Mouse (Mus musculus): ENCODE measurements around the gene Fkrp. TPM values are rescaled to one million over a fixed set of nuclear protein-coding genes. Genes with fewer than 3 reads are reported as not detected.

The Fkrp gene
- polyA plus RNA-seq, 1 experiment = 7.2 TPM

GRCm38 (mm10) chr7:16782555-16783125 is 33.9 kb downstream of the Fkrp start:
- Histone ChIP-seq H3K4me1 (ENCODE audit: control insufficient read depth, insufficient read depth, low read length) (peaks cover 6% of the 10 kb centered on the region; the same call in 1 of the 2 replicates), H3K27ac (ENCODE audit: control insufficient read depth, insufficient read depth, low read depth, low read length, poor library complexity) (peak overlapping the region; percentile 84), H3K4me3 (replicated peaks; ENCODE audit: control insufficient read depth, low read depth, low read length) (peak overlapping the region; percentile 93)
- 1% methylated on average over 11 of the region's 11 CpGs for WGBS
- TF ChIP-seq POLR2A (IDR thresholded peaks at IDR 0.05; ENCODE audit: borderline replicate concordance, control insufficient read depth, low read depth, low read length) (no peak), CTCF (IDR thresholded peaks at IDR 0.05; ENCODE audit: control insufficient read depth, insufficient read depth, low read length) (peak; percentile 6; the same call in 1 of the 2 replicates)

DNA sequence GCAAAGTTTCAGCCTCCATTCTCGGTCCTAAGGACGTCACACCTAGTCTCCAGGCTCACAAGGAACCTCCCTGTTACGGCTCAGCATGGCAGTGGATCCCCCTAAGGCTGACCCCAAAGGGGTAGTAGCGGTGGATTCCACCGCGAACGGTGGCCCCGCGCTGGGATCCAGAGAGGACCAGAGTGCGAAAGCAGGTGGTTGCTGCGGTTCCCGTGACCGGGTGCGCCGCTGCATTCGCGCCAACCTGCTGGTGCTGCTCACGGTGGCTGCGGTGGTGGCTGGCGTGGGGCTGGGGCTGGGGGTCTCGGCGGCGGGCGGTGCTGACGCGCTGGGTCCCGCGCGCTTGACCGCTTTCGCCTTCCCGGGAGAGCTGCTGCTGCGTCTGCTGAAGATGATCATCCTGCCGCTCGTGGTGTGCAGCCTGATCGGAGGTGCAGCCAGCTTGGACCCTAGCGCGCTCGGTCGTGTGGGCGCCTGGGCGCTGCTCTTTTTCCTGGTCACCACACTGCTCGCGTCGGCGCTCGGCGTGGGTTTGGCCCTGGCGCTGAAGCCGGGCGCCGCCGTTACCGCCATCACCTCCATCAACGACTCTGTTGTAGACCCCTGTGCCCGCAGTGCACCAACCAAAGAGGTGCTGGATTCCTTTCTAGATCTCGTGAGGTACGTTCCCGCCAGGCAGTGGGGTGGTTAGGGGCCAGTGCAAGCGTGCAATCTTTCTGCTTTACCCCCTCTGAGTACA is 34.5 kb downstream of the Fkrp start:
- H3K4me3 ChIP-seq (replicated peaks; ENCODE audit: control insufficient read depth, low read depth, low read length) = peak overlapping the region; percentile 93
- peak overlapping the region; percentile 84 for H3K27ac ChIP-seq (ENCODE audit: control insufficient read depth, insufficient read depth, low read depth, low read length, poor library complexity)
- WGBS = under 1% methylated on average over 60 of the region's 60 CpGs
- peaks cover 6% of the 10 kb centered on the region; the same call in 1 of the 2 replicates for H3K4me1 ChIP-seq (ENCODE audit: control insufficient read depth, insufficient read depth, low read length)
- TF ChIP-seq CTCF (IDR thresholded peaks at IDR 0.05; ENCODE audit: control insufficient read depth, insufficient read depth, low read length) (no peak; the same call in 1 of the 2 replicates), POLR2A (IDR thresholded peaks at IDR 0.05; ENCODE audit: borderline replicate concordance, control insufficient read depth, low read depth, low read length) (peak; percentile 32; the same call in 1 of the 2 replicates)

GRCm38 (mm10) chr7:16781555-16781815 is 35.0 kb downstream of the Fkrp start:
- TF ChIP-seq POLR2A (IDR thresholded peaks at IDR 0.05; ENCODE audit: borderline replicate concordance, control insufficient read depth, low read depth, low read length) (no peak), CTCF (IDR thresholded peaks at IDR 0.05; ENCODE audit: control insufficient read depth, insufficient read depth, low read length) (no peak)
- WGBS = under 1% methylated on average over 10 of the region's 10 CpGs
- Histone ChIP-seq H3K4me1 (ENCODE audit: control insufficient read depth, insufficient read depth, low read length) (peaks cover 6% of the 10 kb centered on the region; the same call in 1 of the 2 replicates), H3K4me3 (replicated peaks; ENCODE audit: control insufficient read depth, low read depth, low read length) (peak overlapping the region; percentile 93), H3K27ac (ENCODE audit: control insufficient read depth, insufficient read depth, low read depth, low read length, poor library complexity) (peak overlapping the region; percentile 84)

DNA sequence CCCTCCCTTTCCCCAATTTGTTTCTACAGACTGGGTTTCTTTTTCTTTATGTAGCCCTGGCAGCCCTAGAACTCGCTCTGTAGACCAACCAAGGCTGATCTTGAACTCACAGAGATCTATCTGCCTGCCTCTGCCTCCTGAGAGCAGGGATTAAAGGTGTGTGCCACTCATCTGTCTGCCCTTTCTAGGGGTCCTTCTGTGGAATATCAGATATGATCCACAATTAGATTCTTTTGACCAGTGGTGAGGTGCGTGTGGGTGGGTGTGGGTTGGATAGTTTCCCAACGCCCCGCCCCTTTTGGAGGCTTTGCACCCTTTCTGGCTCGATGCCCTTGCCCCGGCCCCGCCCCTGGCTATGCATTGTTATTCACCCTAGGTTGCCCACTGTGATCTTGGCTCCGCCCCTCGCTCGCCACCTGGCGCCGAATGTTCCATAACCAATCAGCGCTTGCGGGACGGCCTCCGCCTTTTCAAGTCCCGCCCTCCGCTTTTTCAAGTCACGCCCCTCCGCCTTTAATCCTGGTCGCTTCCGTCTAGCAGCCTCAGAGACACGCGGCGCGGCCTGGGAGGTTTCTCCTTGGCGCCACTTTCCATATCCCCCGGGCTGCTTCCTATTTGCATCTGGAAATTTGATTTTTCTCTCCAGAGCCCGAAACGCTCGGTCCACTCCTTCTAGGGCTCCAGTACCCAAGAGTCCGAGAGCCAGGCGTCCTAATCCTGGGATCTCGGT is 35.5 kb downstream of the Fkrp start, which contains the start of gene Slc1a5:
Slc1a5 (plus strand) TSS at position 516 of the 730 bp plus-strand sequence.
- Histone ChIP-seq H3K4me1 (ENCODE audit: control insufficient read depth, insufficient read depth, low read length) (peaks cover 6% of the 10 kb centered on the region; the same call in 1 of the 2 replicates), H3K4me3 (replicated peaks; ENCODE audit: control insufficient read depth, low read depth, low read length) (peak within 1 kb of the TSS; percentile 93), H3K27ac (ENCODE audit: control insufficient read depth, insufficient read depth, low read depth, low read length, poor library complexity) (peak within 1 kb of the TSS; percentile 84)
- 2% methylated on average over 34 of the region's 34 CpGs for WGBS
- TF ChIP-seq POLR2A (IDR thresholded peaks at IDR 0.05; ENCODE audit: borderline replicate concordance, control insufficient read depth, low read depth, low read length) (peak; percentile 99), CTCF (IDR thresholded peaks at IDR 0.05; ENCODE audit: control insufficient read depth, insufficient read depth, low read length) (no peak)

DNA sequence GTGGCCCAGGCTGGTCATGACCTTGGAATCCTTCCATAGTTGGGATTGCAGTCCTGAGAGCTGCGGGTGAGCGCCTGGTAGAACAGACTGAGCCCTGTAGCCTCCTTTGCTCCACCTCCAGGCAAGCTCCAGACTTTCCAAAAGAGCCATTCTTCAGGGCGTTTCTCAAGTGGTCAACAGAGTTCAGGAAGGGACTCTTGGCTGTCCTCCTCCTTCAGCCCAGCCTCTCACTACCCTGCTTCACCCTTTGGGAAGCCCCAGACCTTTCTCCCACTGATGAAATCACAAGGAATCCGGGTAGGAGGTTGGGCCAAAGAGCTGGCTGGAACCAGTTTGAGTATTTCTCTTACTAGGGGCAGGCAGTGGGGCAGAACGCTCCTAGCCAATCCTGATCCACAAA is 36.5 kb downstream of the Fkrp start:
- H3K4me1 ChIP-seq (ENCODE audit: control insufficient read depth, insufficient read depth, low read length) = peaks cover 6% of the 10 kb centered on the region; the same call in 1 of the 2 replicates
- H3K27ac ChIP-seq (ENCODE audit: control insufficient read depth, insufficient read depth, low read depth, low read length, poor library complexity) = no peak overlapping the region
- TF ChIP-seq POLR2A (IDR thresholded peaks at IDR 0.05; ENCODE audit: borderline replicate concordance, control insufficient read depth, low read depth, low read length) (no peak), CTCF (IDR thresholded peaks at IDR 0.05; ENCODE audit: control insufficient read depth, insufficient read depth, low read length) (no peak)
- WGBS = 82% methylated on average over 5 of the region's 5 CpGs
- no peak overlapping the region for H3K4me3 ChIP-seq (replicated peaks; ENCODE audit: control insufficient read depth, low read depth, low read length)

GRCm38 (mm10) chr7:16775888-16776287 is 40.6 kb downstream of the Fkrp start:
- H3K4me1 ChIP-seq (ENCODE audit: control insufficient read depth, insufficient read depth, low read length) = peaks cover 1% of the 10 kb centered on the region; the same call in 1 of the 2 replicates
- TF ChIP-seq POLR2A (IDR thresholded peaks at IDR 0.05; ENCODE audit: borderline replicate concordance, control insufficient read depth, low read depth, low read length) = no peak
- TF ChIP-seq CTCF (IDR thresholded peaks at IDR 0.05; ENCODE audit: control insufficient read depth, insufficient read depth, low read length) = no peak
- WGBS = 49% methylated on average over 5 of the region's 5 CpGs
- H3K27ac ChIP-seq (ENCODE audit: control insufficient read depth, insufficient read depth, low read depth, low read length, poor library complexity) = no peak overlapping the region
- H3K4me3 ChIP-seq (replicated peaks; ENCODE audit: control insufficient read depth, low read depth, low read length) = no peak overlapping the region

GRCm38 (mm10) chr7:16766443-16766842 is 50.1 kb downstream of the Fkrp start:
- 68% methylated on average over 2 of the region's 2 CpGs for WGBS
- Histone ChIP-seq H3K4me3 (replicated peaks; ENCODE audit: control insufficient read depth, low read depth, low read length) (no peak overlapping the region), H3K4me1 (ENCODE audit: control insufficient read depth, insufficient read depth, low read length) (no peaks in the 10 kb centered on the region), H3K27ac (ENCODE audit: control insufficient read depth, insufficient read depth, low read depth, low read length, poor library complexity) (no peak overlapping the region)
- TF ChIP-seq CTCF (IDR thresholded peaks at IDR 0.05; ENCODE audit: control insufficient read depth, insufficient read depth, low read length) = no peak
- TF ChIP-seq POLR2A (IDR thresholded peaks at IDR 0.05; ENCODE audit: borderline replicate concordance, control insufficient read depth, low read depth, low read length) = no peak
